Mouse (Mus musculus): ENCODE measurements around the gene Hand2. TPM values are rescaled to one million over a fixed set of nuclear protein-coding genes. Genes with fewer than 3 reads are reported as not detected.
A peak's percentile ranks its signal among the peaks of the same experiment; 100 is the strongest.

The Hand2 gene
- total RNA-seq (2021) = not detected

DNA sequence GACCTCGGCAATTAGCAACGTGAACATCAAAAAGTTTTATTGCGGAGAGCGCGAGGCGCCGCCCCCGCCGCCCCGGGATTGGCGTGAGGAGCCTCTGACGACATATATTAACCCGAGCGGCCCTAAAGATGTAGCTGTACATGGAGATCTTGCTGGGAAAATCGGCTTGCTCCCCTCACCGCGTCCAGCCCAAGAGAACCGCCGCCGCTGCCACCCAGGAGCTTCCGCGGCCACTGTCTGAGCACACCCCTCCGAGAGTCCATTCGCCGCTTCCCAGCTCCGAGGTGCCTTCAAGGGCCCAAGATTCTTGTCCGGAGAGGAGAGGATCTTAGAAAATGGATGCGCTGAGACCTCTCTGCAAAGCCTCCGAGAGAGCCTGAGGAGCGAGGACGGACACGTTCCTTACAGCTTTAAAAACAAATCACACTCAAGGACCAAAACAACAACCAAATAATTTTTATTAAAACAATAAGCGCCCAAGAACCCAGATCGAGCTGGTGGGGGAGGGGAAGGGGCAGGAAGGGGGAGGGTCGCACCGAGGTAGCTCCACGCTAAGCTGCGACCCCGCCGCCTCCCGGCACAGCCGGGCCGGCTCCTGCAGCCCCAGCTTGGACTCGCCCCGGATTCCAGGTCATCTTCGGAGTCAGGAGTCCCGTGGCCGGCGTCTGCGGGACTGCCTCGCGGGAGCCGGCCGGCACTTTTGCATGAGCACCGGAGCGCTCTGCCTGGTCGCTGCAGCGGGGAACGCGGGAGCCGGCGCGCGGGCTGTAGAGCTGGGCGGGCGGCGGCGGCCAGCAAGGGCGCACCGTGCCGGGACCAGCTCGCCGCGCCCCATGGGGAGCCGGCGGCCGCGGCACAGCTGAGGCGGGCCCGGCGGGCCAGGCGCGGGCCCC is at the start of gene Hand2:
Hand2 (plus strand) TSS at position 133 of the 893 bp plus-strand sequence.
- DNase-seq (ENCODE audit: extremely low spot score in 1 of 2, low spot score in 2 of 2) = peak in 1 of 2 experiments; percentile 26
- intact Hi-C loops (cut with DNase I) = no loop called here

DNA sequence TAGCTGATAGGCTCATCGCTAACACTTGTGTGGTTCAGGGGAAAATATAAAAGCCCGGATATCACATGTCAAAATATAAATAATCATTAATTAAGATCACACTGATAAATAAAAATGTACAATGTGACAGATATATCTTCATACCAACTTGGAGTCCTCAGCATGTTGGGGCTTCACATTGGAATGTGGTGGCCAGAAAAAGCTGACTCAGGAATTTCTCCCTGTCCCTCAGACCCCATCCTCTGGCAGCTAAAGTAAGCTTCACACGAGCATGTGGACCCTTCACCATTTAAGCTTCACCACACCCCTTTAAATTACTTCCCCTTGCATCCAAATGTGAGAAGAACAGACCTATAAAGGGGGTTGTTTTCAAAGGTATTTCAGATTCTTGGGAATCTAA is 47.7 kb upstream of the Hand2 start:
- no peak for DNase-seq (ENCODE audit: extremely low spot score in 1 of 2, low spot score in 2 of 2)
- intact Hi-C loops (cut with DNase I) = no loop called here

DNA sequence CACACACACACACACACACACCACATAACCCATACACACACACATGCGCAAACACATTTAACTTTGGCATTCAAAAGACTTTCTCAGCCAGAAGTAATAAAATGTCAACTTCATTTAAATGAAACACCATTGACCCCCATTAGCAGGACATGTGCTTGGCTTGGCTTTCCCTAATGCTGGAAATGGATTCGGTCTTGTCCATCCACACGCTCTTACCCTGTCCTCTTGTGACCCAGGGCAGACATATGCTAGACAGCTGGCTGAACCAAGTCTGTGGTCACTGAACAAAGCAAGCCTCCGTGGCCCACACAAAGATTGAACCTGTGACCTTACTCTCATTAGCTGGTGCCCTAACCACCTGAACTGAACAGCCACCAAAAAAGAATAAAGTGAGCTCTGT is 27.3 kb upstream of the Hand2 start:
- intact Hi-C loops (cut with DNase I) = no loop called here
- DNase-seq (ENCODE audit: extremely low spot score in 1 of 2, low spot score in 2 of 2) = no peak

DNA sequence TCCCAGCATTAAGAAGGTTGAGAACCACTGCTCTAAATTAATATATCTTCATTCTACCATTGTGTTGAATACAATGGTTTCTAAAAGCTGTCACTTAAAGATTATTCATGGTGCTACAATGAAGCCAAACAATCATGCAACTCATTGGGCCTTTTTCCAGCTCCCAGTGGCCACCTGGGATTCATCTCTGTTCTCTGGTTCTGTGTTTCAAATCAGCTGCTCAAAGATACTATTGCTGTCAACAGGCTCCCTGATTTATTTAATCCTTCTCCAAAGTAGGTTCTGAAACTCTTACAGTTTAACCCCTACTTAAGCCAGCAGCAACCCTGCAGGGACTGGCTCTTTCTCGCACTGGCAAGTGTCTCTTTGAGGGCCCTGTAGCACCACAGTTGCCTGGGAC is 17.3 kb upstream of the Hand2 start:
- DNase-seq (ENCODE audit: extremely low spot score in 1 of 2, low spot score in 2 of 2) = no peak
- intact Hi-C loops (cut with DNase I) = no loop called here

DNA sequence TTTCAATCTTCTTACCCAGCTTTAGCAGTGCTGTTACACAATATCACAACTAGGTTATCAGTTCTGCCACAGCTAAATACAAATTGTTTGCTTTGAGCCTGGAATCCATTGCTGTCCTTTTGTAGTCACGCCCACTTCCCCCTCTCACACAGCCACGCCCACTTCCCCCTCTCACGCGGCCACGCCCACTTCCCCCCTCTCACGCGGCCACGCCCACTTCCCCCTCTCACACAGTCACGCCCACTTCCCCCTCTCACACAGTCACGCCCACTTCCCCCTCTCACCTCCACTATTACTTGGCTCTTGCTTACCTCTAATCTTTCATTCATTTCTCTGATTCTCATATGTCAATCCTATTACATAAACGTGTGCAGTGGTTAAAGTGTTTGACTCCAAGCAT is 15.8 kb upstream of the Hand2 start:
- DNase-seq (ENCODE audit: extremely low spot score in 1 of 2, low spot score in 2 of 2) = peak in 1 of 2 experiments; percentile 30
- intact Hi-C loops (cut with DNase I) = no loop called here

DNA sequence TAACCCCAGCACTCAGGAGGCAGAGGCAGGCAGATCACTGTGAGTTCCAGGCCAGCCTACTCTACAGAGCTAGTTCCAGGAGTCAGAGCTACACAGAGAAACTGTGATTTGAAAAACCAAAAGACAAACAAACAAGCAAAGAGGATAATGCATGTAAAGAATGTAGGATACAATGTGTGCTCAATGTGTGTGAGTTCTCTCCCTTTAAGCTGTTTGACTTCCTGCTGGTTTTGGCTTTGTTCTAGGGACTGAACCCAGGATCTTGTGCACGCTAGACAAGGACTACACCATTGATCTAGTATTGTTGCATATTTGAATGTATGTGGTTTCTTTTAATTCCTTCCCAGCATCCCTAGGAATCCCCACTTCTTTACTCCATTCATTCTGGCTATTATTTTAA is 14.3 kb upstream of the Hand2 start:
- intact Hi-C loops (cut with DNase I) = no loop called here
- DNase-seq (ENCODE audit: extremely low spot score in 1 of 2, low spot score in 2 of 2) = no peak

DNA sequence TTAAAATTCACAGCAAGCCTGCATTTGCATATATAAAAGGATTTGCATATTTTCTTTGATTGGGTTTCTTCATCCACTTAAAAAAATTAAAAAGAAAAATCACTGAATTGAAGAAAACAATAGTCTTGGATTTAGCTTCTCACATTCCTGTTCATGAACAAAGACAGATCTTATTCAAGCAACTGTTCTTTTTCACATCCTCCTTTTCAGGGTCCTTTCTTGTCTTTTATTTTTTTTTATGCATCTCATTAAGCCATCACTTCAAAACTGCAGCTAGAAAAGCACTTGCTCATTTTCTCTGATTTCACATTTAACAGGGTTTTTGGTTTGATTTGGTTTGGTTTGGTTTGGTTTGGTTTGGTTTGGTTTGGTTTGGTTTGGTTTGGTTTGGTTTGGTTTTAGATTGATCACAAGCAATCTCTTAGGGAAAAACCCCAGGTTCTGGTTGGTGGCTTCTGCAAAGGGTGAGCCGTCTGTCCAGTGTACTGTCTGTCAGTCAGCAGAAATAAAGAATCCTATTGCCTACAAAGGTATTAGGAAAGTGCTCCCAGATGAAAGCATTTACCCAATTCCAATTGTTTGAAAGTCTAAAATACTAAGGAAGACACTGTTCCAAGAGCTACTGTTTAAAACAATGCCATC is 10.8 kb upstream of the Hand2 start:
- intact Hi-C loops (cut with DNase I) = no loop called here
- DNase-seq (ENCODE audit: extremely low spot score in 1 of 2, low spot score in 2 of 2) = no peak

DNA sequence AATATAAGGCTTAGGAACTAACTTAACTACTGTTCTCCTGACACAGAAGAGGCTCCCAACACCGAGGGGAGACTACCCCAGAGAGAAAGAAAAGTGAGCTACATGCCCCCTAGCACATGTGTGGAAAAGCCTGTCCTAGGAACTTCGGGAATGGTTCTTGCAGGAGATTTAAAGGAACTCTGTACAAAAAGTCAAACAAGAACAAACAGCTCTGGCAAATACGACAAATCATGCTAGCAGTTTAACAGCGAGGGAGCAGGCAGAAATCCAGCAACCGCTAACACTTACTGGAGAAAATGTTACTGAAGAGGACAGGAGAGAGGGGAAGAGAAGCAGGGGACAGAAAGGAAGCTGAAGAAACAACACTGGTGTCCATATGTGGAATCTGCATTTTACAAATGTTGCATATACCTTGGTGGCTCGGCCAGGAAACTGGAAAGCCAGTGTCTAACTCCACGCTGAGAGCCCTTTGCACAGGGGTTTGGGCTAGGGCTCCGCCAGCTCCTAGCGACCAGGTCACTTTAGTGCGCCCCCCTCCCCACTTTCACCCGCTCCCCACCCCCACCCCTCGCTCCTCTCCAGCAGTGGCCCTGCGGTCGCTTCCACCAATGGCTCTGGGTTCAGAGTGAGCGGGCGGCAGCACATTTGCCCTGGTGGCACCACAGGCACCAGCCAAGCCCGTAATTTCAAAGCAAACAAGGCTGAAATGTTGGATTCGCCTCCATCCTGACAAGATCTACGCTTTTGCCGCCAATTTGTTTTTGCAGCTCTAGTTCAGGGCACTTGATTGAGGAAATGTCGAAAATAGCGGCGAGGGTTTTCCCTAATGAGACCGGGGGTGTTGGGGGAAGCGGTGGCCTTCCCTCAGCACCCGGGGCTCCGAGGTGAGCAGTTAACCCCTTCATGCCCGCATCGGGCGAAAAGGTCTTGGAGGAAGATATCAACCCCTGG is 8.5 kb upstream of the Hand2 start:
- DNase-seq (ENCODE audit: extremely low spot score in 1 of 2, low spot score in 2 of 2) = peak in 1 of 2 experiments; percentile 25
- intact Hi-C loops (cut with DNase I) = no loop called here

DNA sequence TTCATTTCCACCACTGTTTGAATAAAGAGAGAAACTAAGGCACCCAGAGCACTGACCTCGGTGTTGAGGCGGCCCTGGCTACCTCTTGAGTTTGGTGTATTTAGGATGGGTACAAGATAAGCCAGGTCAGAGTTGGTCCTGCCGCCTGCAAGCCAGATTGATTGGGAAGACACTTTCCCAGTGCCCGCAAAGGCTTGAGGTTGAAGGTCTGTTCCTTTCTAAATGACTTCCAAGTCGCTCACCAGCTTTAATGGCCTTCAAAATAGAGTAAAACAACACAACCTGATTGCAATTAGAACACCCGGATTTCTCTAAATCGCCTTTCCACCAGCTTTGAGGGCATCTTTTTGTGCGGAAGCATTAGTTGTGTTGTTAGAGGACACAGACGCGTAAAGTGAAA is 7.2 kb upstream of the Hand2 start:
- intact Hi-C loops (cut with DNase I) = no loop called here
- DNase-seq (ENCODE audit: extremely low spot score in 1 of 2, low spot score in 2 of 2) = no peak

DNA sequence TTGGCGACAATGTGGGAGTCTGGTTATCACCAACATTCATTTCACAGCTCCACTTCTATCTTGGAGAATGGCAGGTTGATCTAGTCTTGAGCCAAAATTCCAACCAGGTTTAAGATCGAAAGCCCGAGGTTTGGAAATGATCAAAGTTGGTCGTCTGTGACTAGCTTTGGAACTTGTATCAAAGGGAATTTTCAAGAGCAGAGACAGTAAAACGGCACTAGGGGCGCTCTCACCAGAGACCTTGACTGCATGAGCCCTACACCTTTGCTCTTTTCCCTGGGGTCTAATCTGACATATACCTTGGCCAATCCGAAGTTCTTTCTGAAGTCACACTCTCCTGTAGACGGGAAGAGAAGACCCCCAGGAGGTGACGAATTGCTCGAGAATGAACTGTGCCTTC is 6.6 kb upstream of the Hand2 start:
- no peak for DNase-seq (ENCODE audit: extremely low spot score in 1 of 2, low spot score in 2 of 2)
- intact Hi-C loops (cut with DNase I) = no loop called here

DNA sequence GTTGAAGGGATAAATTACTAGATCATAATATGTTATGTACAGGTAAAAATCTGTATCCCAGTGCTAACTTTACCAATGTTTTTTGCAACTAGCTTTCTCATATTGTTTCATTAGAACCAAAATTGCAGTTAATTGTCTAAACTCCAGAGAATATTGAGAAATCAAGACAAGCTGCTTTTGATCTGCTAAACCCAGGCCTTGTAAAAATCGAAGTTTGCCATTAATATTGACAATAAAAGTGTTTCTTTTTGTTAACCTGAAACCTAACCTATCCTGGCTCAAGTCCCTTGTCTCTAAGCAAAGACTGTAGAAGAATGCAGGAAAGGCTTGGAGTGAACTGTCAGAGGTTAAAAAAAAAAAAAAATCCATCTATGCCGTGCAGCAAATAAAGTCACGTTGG is 5.3 kb upstream of the Hand2 start:
- DNase-seq (ENCODE audit: extremely low spot score in 1 of 2, low spot score in 2 of 2) = no peak
- intact Hi-C loops (cut with DNase I) = no loop called here

DNA sequence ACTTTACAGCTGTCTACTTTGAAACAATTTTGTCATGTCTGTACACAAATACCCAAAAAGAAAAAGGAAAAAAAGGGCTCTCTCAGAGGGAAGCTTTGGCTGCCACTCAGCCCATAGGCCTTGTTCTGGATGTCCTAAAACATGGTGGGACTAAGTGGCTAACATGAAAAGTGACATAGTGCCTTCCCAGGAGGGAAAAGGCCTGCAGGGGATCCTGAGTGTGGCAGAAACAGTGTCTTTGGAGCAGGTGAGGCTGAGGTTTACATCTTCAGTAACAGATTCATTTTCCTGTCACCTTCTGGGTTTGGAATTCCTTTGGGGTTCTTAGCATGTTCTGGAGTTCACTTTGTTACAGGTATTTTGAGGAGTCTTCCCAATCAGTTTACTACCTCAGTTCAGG is 3.7 kb upstream of the Hand2 start:
- intact Hi-C loops (cut with DNase I) = no loop called here
- no peak for DNase-seq (ENCODE audit: extremely low spot score in 1 of 2, low spot score in 2 of 2)

DNA sequence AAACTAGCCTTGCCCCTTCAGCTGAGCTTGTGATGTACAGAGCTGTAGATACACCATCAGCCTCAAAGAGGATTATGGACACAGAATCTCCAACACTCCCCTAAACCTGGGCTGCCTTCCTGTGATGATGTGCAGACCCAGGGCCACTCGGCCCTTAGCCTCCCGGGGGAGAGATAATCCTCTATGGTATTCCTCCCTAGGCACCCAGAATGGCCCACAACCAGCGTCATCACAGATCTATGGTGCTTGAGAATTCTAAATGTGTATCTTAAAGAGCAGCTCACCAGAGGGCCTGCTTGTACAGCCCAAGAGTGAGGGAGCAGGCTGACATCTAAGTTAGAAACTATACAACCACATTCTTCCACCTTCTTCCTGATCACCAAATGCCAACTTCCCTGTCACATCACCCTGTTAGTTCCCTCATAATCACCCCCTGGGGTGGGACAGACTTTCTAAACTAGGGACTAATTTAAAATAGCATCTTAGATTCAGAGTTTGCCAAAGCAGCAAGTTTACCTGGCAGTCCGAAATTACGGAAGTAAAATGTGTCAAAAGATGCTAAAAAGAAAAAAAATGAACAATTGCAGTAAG is 2.8 kb upstream of the Hand2 start:
- DNase-seq (ENCODE audit: extremely low spot score in 1 of 2, low spot score in 2 of 2) = no peak
- intact Hi-C loops (cut with DNase I) = no loop called here

DNA sequence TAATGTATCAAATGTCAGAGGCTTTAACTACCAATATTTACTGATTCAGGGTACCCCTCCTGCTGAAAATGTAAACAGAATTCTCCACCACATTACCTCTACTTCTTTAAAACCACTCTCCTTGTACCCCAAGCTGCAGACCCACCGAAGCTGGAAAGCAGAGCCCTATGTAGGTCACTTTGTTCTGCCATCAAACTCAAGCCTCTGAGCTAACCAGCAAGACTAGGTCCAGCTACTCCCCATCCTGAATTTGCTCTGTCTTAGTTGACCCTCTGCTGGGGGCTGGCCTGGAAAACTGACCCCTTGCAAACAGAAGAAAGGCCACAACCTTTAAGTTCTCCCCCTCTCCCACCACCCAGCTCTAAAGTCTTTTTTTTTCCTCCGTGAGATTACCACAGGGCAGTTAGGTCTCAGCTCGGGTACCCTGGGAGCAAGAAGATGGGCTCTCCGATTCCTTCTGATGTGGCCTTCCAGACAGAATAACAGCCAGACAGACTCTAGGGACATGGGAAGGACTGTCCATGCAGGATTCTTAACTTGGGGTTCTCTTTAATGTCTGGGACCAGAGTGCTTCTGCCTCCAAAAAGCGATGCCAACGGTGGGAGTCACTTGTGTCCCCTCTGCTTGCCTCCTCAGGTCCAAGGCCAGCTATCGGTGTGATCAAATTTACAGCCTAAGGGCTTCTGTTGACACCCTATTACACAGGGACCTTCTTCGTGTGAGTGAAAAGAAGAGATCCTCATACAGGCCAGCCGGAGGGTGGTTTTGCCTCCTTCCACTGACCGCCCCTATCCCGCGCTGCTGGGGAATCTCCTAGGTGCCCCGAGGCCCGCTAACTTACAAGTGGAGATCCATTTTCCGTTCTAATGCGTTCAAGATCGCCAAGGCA is 1.4 kb upstream of the Hand2 start:
- intact Hi-C loops (cut with DNase I) = no loop called here
- DNase-seq (ENCODE audit: extremely low spot score in 1 of 2, low spot score in 2 of 2) = no peak

DNA sequence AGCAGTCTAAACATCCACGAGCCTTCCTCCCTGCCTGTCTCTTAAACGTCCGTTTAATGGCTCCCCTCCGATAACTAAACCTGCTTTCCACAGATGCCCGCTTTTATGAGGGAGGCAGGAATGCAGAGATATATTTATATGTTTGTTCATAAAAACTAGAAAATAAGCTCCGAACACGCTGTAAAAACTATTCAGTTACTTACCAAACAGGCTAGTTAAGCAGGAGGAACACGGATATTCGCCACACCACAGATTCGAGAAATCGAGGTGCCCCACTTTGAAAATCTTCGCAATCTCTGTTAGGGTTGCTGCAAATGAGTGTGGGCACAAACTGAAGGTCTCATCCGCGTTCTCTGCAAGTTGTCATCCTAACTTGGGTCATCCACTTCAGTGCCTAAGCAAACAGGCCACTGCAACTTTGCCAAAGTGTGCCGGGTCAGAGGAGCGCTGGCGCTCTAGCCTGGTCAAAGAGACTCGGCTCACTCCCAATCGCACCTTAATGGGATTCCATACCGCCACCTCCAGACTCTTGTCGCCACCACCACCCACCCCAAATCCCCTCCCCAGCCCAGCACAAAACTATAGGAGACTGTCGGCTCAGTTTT is 700 bp upstream of the Hand2 start:
- DNase-seq (ENCODE audit: extremely low spot score in 1 of 2, low spot score in 2 of 2) = no peak
- intact Hi-C loops (cut with DNase I) = no loop called here

DNA sequence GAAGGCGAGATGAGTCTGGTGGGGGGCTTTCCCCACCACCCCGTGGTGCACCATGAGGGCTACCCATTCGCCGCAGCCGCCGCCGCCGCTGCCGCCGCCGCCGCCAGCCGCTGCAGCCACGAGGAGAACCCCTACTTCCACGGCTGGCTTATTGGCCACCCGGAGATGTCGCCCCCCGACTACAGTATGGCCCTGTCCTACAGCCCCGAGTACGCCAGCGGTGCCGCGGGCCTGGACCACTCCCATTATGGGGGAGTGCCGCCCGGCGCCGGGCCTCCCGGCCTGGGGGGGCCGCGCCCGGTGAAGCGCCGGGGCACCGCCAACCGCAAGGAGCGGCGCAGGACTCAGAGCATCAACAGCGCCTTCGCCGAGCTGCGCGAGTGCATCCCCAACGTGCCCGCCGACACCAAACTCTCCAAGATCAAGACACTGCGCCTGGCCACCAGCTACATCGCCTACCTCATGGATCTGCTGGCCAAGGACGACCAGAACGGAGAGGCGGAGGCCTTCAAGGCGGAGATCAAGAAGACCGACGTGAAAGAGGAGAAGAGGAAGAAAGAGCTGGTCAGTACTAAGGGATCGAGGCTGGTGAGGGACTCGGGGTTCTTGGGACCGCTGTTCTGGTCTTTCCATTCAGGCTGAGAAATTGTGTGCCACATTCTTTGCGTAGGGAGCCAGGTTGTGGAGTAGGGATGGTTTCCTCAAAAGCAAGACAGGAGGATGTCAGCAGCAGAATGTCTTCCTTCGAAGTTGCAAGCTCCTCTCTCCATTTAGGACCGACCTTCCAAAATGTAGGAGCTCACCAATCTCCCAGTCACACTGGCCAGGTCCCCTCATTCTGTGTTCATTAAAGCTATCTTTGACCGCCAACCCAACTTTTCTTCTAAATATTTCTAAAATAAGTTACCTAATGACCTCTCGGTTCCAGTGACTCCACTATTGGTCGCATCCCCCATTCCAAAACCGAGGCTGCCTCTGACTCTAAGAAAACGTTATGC is 1.4 kb downstream of the Hand2 start:
- intact Hi-C loops (cut with DNase I) = no loop called here
- DNase-seq (ENCODE audit: extremely low spot score in 1 of 2, low spot score in 2 of 2) = no peak

Data from left cerebral cortex, postnatal 10 days (tissue).